Mouse (Mus musculus) left cerebral cortex, adult 9 months (tissue): Measurements from ENCODE around the gene Rabggta.

Source experiments
- DNase-seq, 2 experiments: peaks; one replicate each; pipeline ENCODE4 v3.0.0; 2022; ENCODE audit warnings: low spot score in 2 of 2

Rabggta gene

GRCm38 (mm10) chr14:55733889-55734288, 11.8 kb upstream of the Rabggta start:
- no peak for DNase-seq

GRCm38 (mm10) chr14:55730531-55731032, 8.5 kb upstream of the Rabggta start:
- DNase-seq: peak in 1 of 2 experiments; percentile 55

DNA sequence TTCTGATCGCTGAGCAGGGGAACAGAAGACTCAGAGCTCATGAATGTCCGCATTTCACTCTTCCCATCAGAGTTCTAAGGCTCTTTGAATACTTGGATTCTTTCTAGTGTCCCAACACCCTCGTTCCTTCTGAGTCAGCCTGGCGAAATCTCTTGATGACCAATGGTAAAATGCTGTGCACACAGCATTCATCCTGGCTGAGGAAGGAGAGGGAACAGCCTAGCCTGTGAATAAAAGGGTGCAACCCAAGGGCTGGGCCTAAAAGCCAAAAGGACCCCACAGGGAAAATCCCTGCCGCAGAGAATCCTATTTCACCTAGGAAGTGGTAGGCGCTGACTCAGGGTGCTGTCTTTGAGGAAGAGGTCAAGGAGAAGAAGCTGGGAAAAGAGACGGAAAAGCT, 8.1 kb upstream of the Rabggta start:
- DNase-seq: no peak

DNA sequence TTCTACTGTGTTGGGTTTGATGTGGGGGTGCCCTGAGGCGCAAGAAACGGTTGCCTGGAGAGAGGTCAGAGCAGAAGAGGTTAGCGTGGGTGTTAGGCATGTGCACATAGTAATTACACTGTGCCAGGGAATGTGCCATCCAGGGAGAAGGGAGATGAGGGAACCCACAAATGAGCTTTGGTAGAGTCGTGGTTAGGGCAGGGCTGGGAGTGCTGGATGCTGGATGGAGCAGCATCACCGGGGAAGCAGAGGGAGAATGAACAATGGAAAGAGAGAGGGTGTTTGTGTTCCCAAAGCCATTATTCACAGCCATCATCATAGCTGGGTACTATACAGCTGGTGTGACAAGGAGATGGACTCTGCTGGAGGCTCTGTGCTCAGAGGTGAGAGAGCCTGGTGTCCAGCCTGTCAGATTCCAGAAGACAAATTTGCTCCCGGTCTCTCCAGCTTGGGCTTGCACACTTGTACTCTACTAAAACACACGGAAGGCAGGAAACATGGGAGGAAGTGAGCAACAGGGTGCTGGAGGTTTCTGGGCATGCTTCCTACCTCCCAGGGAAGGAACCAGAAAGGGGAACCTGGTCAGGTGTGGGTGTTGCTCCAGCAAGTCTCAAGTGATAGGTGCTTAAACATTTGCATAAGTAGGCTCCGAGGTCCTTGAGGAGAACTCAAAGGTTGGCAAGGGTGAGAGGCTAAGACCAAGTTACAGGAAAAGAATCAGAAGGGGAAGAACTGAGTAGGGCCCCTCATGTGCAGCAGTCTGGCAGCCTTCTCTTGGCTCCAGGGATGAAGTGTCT, 6.0 kb upstream of the Rabggta start:
- no peak for DNase-seq

DNA sequence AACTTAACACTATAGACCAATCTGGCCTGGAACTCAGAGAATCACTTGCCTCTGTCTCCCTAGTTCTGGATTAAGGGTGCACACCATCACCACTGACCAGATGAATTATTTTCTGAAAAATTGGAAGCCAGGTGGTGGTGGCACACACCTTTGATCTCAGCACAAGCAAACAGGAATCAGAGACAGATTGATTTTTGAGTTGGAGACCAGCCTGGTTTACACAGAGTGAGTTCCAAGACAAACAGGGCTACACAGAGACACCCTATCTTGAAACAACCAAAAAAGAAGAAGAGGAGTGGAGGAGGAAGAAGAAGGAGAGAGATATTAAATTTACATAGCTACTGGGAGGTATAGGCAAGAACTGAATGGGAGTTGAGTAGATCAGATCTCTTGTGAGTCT, 4.2 kb upstream of the Rabggta start:
- DNase-seq: no peak

DNA sequence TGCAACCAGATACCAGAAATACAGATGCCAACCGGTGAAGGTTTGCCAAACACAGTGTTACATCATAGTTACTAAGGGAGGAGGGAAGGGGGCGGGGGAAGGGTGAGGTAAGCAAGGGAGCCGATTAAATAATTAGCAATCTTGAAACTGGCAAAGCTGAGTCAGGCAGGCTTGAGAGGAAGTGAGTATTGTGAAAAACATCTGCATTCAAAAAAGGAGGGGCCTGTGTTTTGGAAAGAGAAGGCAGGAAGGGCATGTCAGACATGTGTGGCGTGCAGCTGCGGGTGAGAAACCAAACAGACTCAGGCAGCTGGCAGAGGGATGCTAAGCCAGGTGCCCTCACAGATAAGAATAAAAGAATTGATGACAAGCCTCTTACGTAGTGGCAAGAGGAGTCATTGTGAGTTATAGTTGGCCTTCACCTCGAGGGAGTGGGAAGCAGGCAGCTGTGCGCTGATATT, 2.4 kb upstream of the Rabggta start:
- no peak for DNase-seq

GRCm38 (mm10) chr14:55723433-55723832, 1.4 kb upstream of the Rabggta start:
- no peak for DNase-seq

DNA sequence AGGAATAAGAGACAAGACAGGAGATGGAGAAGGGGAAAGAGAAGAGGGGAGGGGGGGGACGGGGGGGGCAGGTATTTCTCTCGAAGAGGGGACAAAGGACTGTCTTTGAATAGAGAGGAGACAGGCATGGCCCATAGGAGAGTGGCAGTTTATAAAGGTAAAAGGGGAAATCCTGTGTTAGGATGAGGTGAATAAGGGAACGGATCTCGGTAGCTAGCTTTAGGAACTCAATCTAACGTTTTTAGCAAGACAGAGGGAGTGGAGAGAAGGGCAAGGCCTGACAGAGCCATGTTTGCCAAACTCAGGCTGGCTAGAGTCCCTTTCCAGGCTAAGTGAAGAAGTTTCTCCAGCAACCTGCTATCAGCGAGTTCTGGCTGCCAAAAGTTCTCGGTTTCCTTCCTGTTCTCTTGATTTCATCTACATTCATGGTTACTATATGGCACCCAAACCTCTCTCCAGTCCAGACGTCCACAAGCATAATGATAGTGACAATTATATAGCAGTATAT, 429 bp upstream of the Rabggta start:
- DNase-seq: no peak

GRCm38 (mm10) chr14:55721076-55721475, 987 bp downstream of the Rabggta start:
- no peak for DNase-seq

- no peak for DNase-seq
Measured at GRCm38 (mm10) chr14:55720666-55721065, 1.4 kb downstream of the Rabggta start.

GRCm38 (mm10) chr14:55719737-55720136, 2.3 kb downstream of the Rabggta start:
- no peak for DNase-seq

GRCm38 (mm10) chr14:55716884-55717283, 5.2 kb downstream of the Rabggta start:
- DNase-seq: no peak

- no peak for DNase-seq
Measured at GRCm38 (mm10) chr14:55716271-55716670, 5.8 kb downstream of the Rabggta start.

- DNase-seq: no peak
Measured at GRCm38 (mm10) chr14:55714893-55715292, 7.2 kb downstream of the Rabggta start.

DNA sequence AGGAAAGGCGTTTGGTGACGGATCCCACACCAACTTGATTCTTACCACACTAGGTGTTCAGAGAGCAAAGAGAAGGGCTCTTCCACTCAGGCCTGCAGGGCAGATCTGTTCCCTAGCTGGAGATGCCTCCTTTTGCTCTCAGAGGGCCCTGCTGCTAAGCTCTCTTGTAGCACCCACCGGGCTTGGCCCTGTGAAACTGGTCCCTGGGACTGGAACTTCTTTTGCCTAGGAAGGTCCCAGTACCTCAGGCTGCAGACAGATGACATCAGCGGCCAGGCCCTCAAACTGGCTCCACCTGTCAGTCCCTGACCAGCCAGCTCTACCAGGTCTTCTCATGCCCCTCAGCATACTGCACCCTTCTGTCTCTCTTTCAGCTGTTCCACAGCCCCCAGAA, 8.3 kb downstream of the Rabggta start, which contains the start of gene Tgm1:
Tgm1 (minus strand) TSS at position 198 of the 394 bp plus-strand sequence.
- no peak for DNase-seq

GRCm38 (mm10) chr14:55713007-55713728, 8.9 kb downstream of the Rabggta start:
- no peak for DNase-seq

DNA sequence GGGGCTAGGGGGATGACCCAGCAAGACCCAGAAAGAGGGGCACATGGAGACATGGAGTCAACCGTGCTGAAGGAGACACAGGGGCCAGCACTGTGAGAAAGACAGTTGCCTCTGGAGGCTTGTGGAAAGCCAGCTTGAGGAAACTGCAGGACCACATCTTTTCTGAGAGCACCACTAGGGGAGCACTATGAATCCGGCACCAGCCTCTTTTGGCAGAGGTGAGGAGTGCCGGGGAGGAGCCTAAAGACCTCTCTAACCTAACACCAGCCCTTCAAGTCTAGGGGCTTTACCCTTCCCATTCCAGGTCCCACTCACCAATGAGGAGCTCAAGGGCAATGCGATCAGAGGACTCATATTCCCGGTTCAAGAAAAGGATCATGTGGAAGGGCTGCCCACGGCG, 10.3 kb downstream of the Rabggta start:
- DNase-seq: no peak

- DNase-seq: no peak
Measured at GRCm38 (mm10) chr14:55709509-55709908, 12.6 kb downstream of the Rabggta start.

- no peak for DNase-seq
Measured at GRCm38 (mm10) chr14:55707397-55707796, 14.7 kb downstream of the Rabggta start.

- no peak for DNase-seq
Measured at GRCm38 (mm10) chr14:55706051-55706600, 15.9 kb downstream of the Rabggta start.

GRCm38 (mm10) chr14:55702761-55703160, 19.3 kb downstream of the Rabggta start:
- no peak for DNase-seq

DNA sequence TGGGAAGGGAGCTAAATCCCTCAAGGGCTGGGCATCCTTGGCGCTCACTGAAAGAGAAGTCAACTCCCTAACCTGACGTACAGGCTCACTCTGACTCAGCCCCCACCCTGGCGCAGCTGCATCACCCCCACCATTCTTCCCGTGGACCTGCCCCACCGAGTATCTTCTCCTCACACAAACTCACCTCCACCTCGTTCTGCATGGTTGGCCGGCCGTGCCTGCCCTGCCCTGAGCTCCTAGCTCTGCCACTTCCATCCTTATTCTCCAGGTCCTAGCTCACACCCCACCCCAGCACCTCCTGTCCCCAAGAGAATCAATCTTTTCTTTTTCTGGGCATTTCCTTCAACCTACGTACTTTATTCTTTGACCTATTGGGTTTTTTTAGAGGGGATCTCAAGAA, 20.9 kb downstream of the Rabggta start:
- DNase-seq: no peak
